In genomic region chr19:5939715-5940114, GRCm38 (mm10) we compare ENCODE assay signal across 12 mouse cellular contexts. TPM values are rescaled to one million over a fixed set of nuclear protein-coding genes. Genes with fewer than 3 reads are reported as not detected.
DNase-seq lines count a peak whose midpoint lies in the region; ATAC-seq lines count a peak whose summit lies in the region.
"Had no signal": no experiment of that assay in that cellular context is flagged by ENCODE, and none has a peak within 500 bp of the region (broad histone marks: within the 10 kb centered on the region; RNA-seq: fewer than 3 reads in every experiment).

No protein-coding gene starts in this region.

- peak overlapping the region; percentile 26; the same call in 1 of the 2 replicates for H3K9ac ChIP-seq in heart, embryonic 15.5 days
- H3K9ac ChIP-seq in lung, embryonic 15.5 days: no peak overlapping the region
- H3K9ac ChIP-seq in forebrain, embryonic 15.5 days (replicated peaks): no peak overlapping the region
- no peak overlapping the region for H3K9ac ChIP-seq in stomach, embryonic 15.5 days

- H3K36me3 ChIP-seq in heart, embryonic 15.5 days: peaks cover 15% of the 10 kb centered on the region; the same call in 1 of the 2 replicates
- H3K36me3 ChIP-seq in lung, embryonic 15.5 days: peaks cover 13% of the 10 kb centered on the region; the same call in 1 of the 2 replicates
- no peaks in the 10 kb centered on the region for H3K36me3 ChIP-seq in forebrain, embryonic 15.5 days
- 0 out of 2 replicates have a peak, but pooled peaks cover 11% of the 10 kb centered on the region for H3K36me3 ChIP-seq in stomach, embryonic 15.5 days

- WGBS in heart, embryonic 15.5 days: 77% methylated on average over 5 of the region's 5 CpGs
- 82% methylated on average over 5 of the region's 5 CpGs for WGBS in lung, embryonic 15.5 days
- WGBS in forebrain, embryonic 15.5 days: 60% methylated on average over 5 of the region's 5 CpGs
- WGBS in stomach, embryonic 15.5 days: 84% methylated on average over 5 of the region's 5 CpGs

- DNase-seq in heart, adult 18-20 months: no peak
- no peak for DNase-seq in lung, adult 18-20 months
- DNase-seq in adrenal gland, postnatal 10 days: no peak
- DNase-seq: thymus, postnatal 4 days had no signal

- peaks cover 67% of the 10 kb centered on the region for H3K4me1 ChIP-seq in heart, embryonic 15.5 days (replicated peaks)
- peaks cover 65% of the 10 kb centered on the region for H3K4me1 ChIP-seq in lung, embryonic 15.5 days
- H3K4me1 ChIP-seq in forebrain, embryonic 15.5 days: peaks cover 25% of the 10 kb centered on the region
- peaks cover 45% of the 10 kb centered on the region for H3K4me1 ChIP-seq in stomach, embryonic 15.5 days

- no peaks in the 10 kb centered on the region for H3K9me3 ChIP-seq in heart, embryonic 15.5 days (replicated peaks)
- no peaks in the 10 kb centered on the region for H3K9me3 ChIP-seq in lung, embryonic 15.5 days
- H3K9me3 ChIP-seq in forebrain, embryonic 15.5 days: no peaks in the 10 kb centered on the region
- no peaks in the 10 kb centered on the region for H3K9me3 ChIP-seq in stomach, embryonic 15.5 days
- H3K9me3 ChIP-seq: G1E had no signal

- peak overlapping the region; percentile 71 for H3K27ac ChIP-seq in heart, embryonic 15.5 days
- H3K27ac ChIP-seq in lung, embryonic 15.5 days: peak overlapping the region; percentile 75
- peak overlapping the region; percentile 68 for H3K27ac ChIP-seq in forebrain, embryonic 15.5 days (replicated peaks)
- H3K27ac ChIP-seq in stomach, embryonic 15.5 days: peak overlapping the region; percentile 75

- H3K27me3 ChIP-seq in heart, embryonic 15.5 days: no peaks in the 10 kb centered on the region
- H3K27me3 ChIP-seq in lung, embryonic 15.5 days: no peaks in the 10 kb centered on the region
- no peaks in the 10 kb centered on the region for H3K27me3 ChIP-seq in forebrain, embryonic 15.5 days
- no peaks in the 10 kb centered on the region for H3K27me3 ChIP-seq in stomach, embryonic 15.5 days (replicated peaks)

- no peak for ATAC-seq in heart, embryonic 15.5 days (replicated peaks; ENCODE audit: insufficient number of reproducible peaks, insufficient read depth, low FRiP score, low read depth)
- no peak for ATAC-seq in lung, embryonic 15.5 days (ENCODE audit: borderline replicate concordance, extremely low read depth, low FRiP score, low TSS enrichment)
- ATAC-seq in forebrain, embryonic 15.5 days (replicated peaks): 0 out of 2 replicates have a peak, but pooled peaks have one; percentile 4
- ATAC-seq in stomach, embryonic 15.5 days (ENCODE audit: insufficient read depth, low FRiP score, low read depth): no peak

- no peak overlapping the region for H3K4me2 ChIP-seq in heart, embryonic 15.5 days
- H3K4me2 ChIP-seq in lung, embryonic 15.5 days: no peak overlapping the region
- no peak overlapping the region for H3K4me2 ChIP-seq in forebrain, embryonic 15.5 days (replicated peaks)
- H3K4me2 ChIP-seq in stomach, embryonic 15.5 days: no peak overlapping the region
- H3K4me2 ChIP-seq: liver, embryonic 11.5 days; midbrain, embryonic 11.5 days had no signal

- H3K4me3 ChIP-seq in heart, embryonic 15.5 days: no peak overlapping the region
- no peak overlapping the region for H3K4me3 ChIP-seq in lung, embryonic 15.5 days
- H3K4me3 ChIP-seq in forebrain, embryonic 15.5 days: no peak overlapping the region
- H3K4me3 ChIP-seq in stomach, embryonic 15.5 days (replicated peaks): no peak overlapping the region

RNA-seq across cellular contexts. Expression of gene Cdc42ep2, which starts 15.1 kb away (rescaled TPM):
- 10.4 and 13.0 TPM in 2 replicates for polyA plus RNA-seq in heart, embryonic 15.5 days (2015; fragmentation: Nextera tagmentation; extraction: Ambion mirVana)
- 1 to 10 TPM; 6.6 to 9.0 TPM for total RNA-seq in heart, adult 18-20 months (2021)
- polyA plus RNA-seq in lung, embryonic 15.5 days (2015; fragmentation: Nextera tagmentation; extraction: Ambion mirVana): 12.0 and 14.1 TPM in 2 replicates
- 9.1 and 10.1 TPM in 2 replicates for polyA plus RNA-seq in forebrain, embryonic 15.5 days (2015; fragmentation: Nextera tagmentation; extraction: Ambion mirVana)
- polyA plus RNA-seq in stomach, embryonic 15.5 days (2015; fragmentation: Nextera tagmentation; extraction: Ambion mirVana): 9.6 and 11.0 TPM in 2 replicates
- total RNA-seq in adrenal gland, postnatal 10 days (2021): 10 to 100 TPM; 10.8 to 11.2 TPM

RNA-seq across cellular contexts. Expression of gene Pola2, which starts 24.3 kb away (rescaled TPM):
- polyA plus RNA-seq in heart, embryonic 15.5 days (2015; fragmentation: Nextera tagmentation; extraction: Ambion mirVana): 35.8 and 48.9 TPM in 2 replicates
- total RNA-seq in heart, adult 18-20 months (2021): 10 to 100 TPM in 1 of 2 experiments, 1 to 10 TPM in 1; 8.7 to 10.6 TPM
- polyA plus RNA-seq in lung, embryonic 15.5 days (2015; fragmentation: Nextera tagmentation; extraction: Ambion mirVana): 72.3 and 75.3 TPM in 2 replicates
- 35.5 and 36.2 TPM in 2 replicates for polyA plus RNA-seq in forebrain, embryonic 15.5 days (2015; fragmentation: Nextera tagmentation; extraction: Ambion mirVana)
- 60.9 and 64.2 TPM in 2 replicates for polyA plus RNA-seq in stomach, embryonic 15.5 days (2015; fragmentation: Nextera tagmentation; extraction: Ambion mirVana)
- 10 to 100 TPM; 21.3 to 28.0 TPM for total RNA-seq in adrenal gland, postnatal 10 days (2021)

RNA-seq across cellular contexts. Expression of gene Dpf2, which starts 26.9 kb away (rescaled TPM):
- polyA plus RNA-seq in heart, embryonic 15.5 days (2015; fragmentation: Nextera tagmentation; extraction: Ambion mirVana): 81.9 and 106 TPM in 2 replicates
- total RNA-seq in heart, adult 18-20 months (2021): 10 to 100 TPM; 77.6 to 84.0 TPM
- 142 and 147 TPM in 2 replicates for polyA plus RNA-seq in lung, embryonic 15.5 days (2015; fragmentation: Nextera tagmentation; extraction: Ambion mirVana)
- 120 and 137 TPM in 2 replicates for polyA plus RNA-seq in forebrain, embryonic 15.5 days (2015; fragmentation: Nextera tagmentation; extraction: Ambion mirVana)
- polyA plus RNA-seq in stomach, embryonic 15.5 days (2015; fragmentation: Nextera tagmentation; extraction: Ambion mirVana): 98.7 and 118 TPM in 2 replicates
- 100 to 1,000 TPM; 105 to 119 TPM for total RNA-seq in adrenal gland, postnatal 10 days (2021)

RNA-seq across cellular contexts. Expression of gene Tigd3, which starts 45.8 kb away (rescaled TPM):
- 1.2 and 2.0 TPM in 2 replicates for polyA plus RNA-seq in heart, embryonic 15.5 days (2015; fragmentation: Nextera tagmentation; extraction: Ambion mirVana)
- under 1 TPM in 1 of 2 experiments, not detected in 1; 0.35 TPM for total RNA-seq in heart, adult 18-20 months (2021)
- 3.2 and 3.6 TPM in 2 replicates for polyA plus RNA-seq in lung, embryonic 15.5 days (2015; fragmentation: Nextera tagmentation; extraction: Ambion mirVana)
- polyA plus RNA-seq in forebrain, embryonic 15.5 days (2015; fragmentation: Nextera tagmentation; extraction: Ambion mirVana): 12.9 and 14.3 TPM in 2 replicates
- 2.3 and 2.4 TPM in 2 replicates for polyA plus RNA-seq in stomach, embryonic 15.5 days (2015; fragmentation: Nextera tagmentation; extraction: Ambion mirVana)
- 1 to 10 TPM; 1.6 to 1.9 TPM for total RNA-seq in adrenal gland, postnatal 10 days (2021)

RNA-seq across cellular contexts. Expression of gene Slc22a20, which starts 46.2 kb away (rescaled TPM):
- polyA plus RNA-seq in heart, embryonic 15.5 days (2015; fragmentation: Nextera tagmentation; extraction: Ambion mirVana): not detected in 2 replicates
- not detected for total RNA-seq in heart, adult 18-20 months (2021)
- polyA plus RNA-seq in lung, embryonic 15.5 days (2015; fragmentation: Nextera tagmentation; extraction: Ambion mirVana): not detected in 2 replicates
- not detected in 2 replicates for polyA plus RNA-seq in forebrain, embryonic 15.5 days (2015; fragmentation: Nextera tagmentation; extraction: Ambion mirVana)
- polyA plus RNA-seq in stomach, embryonic 15.5 days (2015; fragmentation: Nextera tagmentation; extraction: Ambion mirVana): not detected in 2 replicates
- not detected for total RNA-seq in adrenal gland, postnatal 10 days (2021)
- total RNA-seq: G1E; heart, postnatal 36 days had no signal
- polyA plus RNA-seq: G1E; liver, embryonic 11.5 days; midbrain, embryonic 11.5 days had no signal
